Mouse (Mus musculus) liver, adult 2 months (tissue): Measurements from ENCODE around the gene Nob1. TPM values are rescaled to one million over a fixed set of nuclear protein-coding genes. Genes with fewer than 3 reads are reported as not detected.

Source experiments
- DNase-seq: peaks from one replicate; pipeline ENCODE4 v3.0.0-alpha.2; 2011; ENCODE audit warnings: low read depth, low spot score; ENCODE audit errors: extremely low read depth
- H3K27ac ChIP-seq: fragments of 200-500 bp; replicated peaks from 2 replicates; pipeline ENCODE4 v1.5.1; 2012; ENCODE audit warnings: low read depth, mild to moderate bottlenecking, control low read depth, inconsistent platforms, low read length; ENCODE audit not compliant: insufficient read depth
- H3K27me3 ChIP-seq: fragments of 200-500 bp; 2 replicates; pipeline ENCODE4 v1.6.1; 2012; ENCODE audit warnings: mild to moderate bottlenecking, moderate library complexity, low read length, inconsistent platforms; ENCODE audit not compliant: control insufficient read depth, insufficient read depth
- H3K36me3 ChIP-seq: fragments of 200-500 bp; 2 replicates; pipeline ENCODE4 v1.6.1; 2012; ENCODE audit warnings: low read length, inconsistent platforms; ENCODE audit not compliant: control insufficient read depth, insufficient read depth
- H3K4me1 ChIP-seq: fragments of 200-500 bp; 2 replicates; pipeline ENCODE4 v1.6.1; 2011; ENCODE audit warnings: low read length; ENCODE audit not compliant: control insufficient read depth, insufficient read depth
- H3K4me3 ChIP-seq: fragments of 200-500 bp; 2 replicates; pipeline ENCODE4 v1.5.1; 2011; ENCODE audit warnings: low read depth, mild to moderate bottlenecking, control low read depth, low read length, moderate library complexity; ENCODE audit not compliant: insufficient read depth
- H3K79me2 ChIP-seq: fragments of 200-500 bp; 2 replicates; pipeline ENCODE4 v1.6.1; 2012; ENCODE audit warnings: inconsistent platforms, mild to moderate bottlenecking, low read length, moderate library complexity; ENCODE audit not compliant: control insufficient read depth, insufficient read depth
- H3K9ac ChIP-seq: fragments of 200-500 bp; 2 replicates; pipeline ENCODE4 v1.6.1; 2012; ENCODE audit warnings: low read depth, mild to moderate bottlenecking, control low read depth, inconsistent platforms, low read length
- CTCF ChIP-seq: fragments of 200-500 bp; IDR thresholded peaks from 2 replicates; pipeline ENCODE4 v1.5.1; 2011; ENCODE audit warnings: low read depth, low read length, control low read depth
- POLR2A ChIP-seq: fragments of 200-500 bp; IDR thresholded peaks from 2 replicates; pipeline ENCODE4 v1.6.1; 2011; ENCODE audit warnings: low read length, control low read depth; ENCODE audit not compliant: insufficient read depth; ENCODE audit errors: extremely low read depth
- WGBS: fragments of 180-500 bp; shearing (Covaris S2); methylation state at CpG from one replicate; pipeline ENCODE4 v1.1.7; 2018; 5-methylcytosine and 5-hydroxymethylcytosine counted together
- polyA plus RNA-seq: library from polyadenylated mRNA; depleted of rRNA; stranded (reverse); fragments of >200 nt; gene quantifications from 2 replicates; pipeline ENCODE4 v1.2.3, GENCODE M21; 2012
- total RNA-seq: library from RNA; depleted of rRNA; stranded (reverse); fragments of >200 nt; gene quantifications from 2 replicates; pipeline ENCODE4 v1.2.3, GENCODE M21; 2014

The Nob1 gene
- total and polyA plus RNA-seq, 2 experiments: 2.4 to 14.3 TPM

DNA sequence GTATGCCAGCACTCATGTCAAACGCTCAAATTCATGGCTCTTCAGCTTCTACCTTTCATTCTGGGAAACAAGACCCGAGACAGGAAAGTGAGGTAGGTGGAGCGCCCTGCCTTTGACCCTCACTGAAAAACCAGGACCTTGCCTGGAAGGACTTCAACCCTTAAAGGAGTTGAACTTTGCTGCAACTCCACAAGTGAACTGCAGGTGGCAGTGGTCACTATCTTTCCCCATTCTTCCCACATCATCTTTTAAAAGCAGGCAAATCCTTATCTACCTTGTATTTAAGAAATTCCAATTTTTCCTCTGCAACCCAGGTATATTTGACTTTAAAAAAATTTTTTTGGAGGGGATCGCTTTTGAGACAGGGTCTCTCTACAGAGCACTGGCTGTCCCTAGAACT, 13.5 kb downstream of the Nob1 start:
- no peaks in the 10 kb centered on the region for H3K27me3 ChIP-seq
- no peak overlapping the region for H3K27ac ChIP-seq
- 50% methylated on average over 4 of the region's 4 CpGs for WGBS
- TF ChIP-seq CTCF (peak; percentile 37), POLR2A (no peak)
- no peaks in the 10 kb centered on the region for H3K4me1 ChIP-seq
- peak; percentile 50 for DNase-seq
- H3K36me3 ChIP-seq: peaks cover 30% of the 10 kb centered on the region
- no peaks in the 10 kb centered on the region for H3K79me2 ChIP-seq
- no peak overlapping the region for H3K4me3 ChIP-seq
- H3K9ac ChIP-seq: no peak overlapping the region

DNA sequence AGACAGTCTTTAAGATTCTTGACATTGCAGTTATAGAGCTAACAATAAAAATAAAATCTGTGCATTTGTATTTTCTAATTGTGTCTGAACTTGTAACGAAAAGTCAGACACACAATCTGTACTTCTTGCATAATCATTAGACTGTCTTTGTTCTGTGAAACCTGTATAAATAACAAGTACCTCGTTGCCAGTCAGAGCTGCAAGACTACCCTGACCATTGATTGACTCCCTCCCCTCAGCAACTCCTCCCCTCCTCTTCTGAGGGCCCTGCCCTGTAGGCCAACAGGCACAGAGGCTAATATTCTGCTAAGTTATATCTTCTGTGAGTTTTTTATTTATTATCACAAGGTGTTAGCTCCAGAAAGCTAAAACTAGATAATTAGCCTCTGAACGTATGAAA, 18.9 kb downstream of the Nob1 start:
- DNase-seq: peak; percentile 83
- Histone ChIP-seq H3K27ac (no peak overlapping the region), H3K9ac (no peak overlapping the region), H3K4me1 (peaks cover 3% of the 10 kb centered on the region; the same call in 1 of the 2 replicates), H3K79me2 (no peaks in the 10 kb centered on the region), H3K4me3 (no peak overlapping the region), H3K27me3 (no peaks in the 10 kb centered on the region), H3K36me3 (peaks cover 9% of the 10 kb centered on the region)
- TF ChIP-seq POLR2A: no peak
- no peak for TF ChIP-seq CTCF
- 37% methylated on average over 3 of the region's 3 CpGs for WGBS

DNA sequence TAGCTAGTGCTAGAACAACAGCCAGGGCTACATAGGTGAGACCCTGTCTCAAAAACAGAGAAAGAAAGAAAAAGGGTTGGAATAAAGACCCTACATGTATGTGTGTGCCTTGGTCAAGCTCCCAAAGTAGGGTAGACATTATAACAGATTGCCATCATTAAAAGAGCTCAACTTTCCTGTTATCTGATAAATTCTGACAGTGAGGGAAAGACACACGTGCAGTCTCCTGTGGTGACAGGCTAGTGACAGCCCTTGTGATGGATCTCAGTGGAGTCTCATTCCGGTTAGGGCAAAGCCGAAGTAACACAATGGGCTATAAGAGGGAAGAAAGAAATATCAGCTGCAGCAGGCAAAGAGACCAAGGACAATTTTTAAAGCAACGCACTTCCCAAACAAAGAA, 20.8 kb downstream of the Nob1 start:
- no peak overlapping the region for H3K9ac ChIP-seq
- TF ChIP-seq CTCF (no peak), POLR2A (no peak)

DNA sequence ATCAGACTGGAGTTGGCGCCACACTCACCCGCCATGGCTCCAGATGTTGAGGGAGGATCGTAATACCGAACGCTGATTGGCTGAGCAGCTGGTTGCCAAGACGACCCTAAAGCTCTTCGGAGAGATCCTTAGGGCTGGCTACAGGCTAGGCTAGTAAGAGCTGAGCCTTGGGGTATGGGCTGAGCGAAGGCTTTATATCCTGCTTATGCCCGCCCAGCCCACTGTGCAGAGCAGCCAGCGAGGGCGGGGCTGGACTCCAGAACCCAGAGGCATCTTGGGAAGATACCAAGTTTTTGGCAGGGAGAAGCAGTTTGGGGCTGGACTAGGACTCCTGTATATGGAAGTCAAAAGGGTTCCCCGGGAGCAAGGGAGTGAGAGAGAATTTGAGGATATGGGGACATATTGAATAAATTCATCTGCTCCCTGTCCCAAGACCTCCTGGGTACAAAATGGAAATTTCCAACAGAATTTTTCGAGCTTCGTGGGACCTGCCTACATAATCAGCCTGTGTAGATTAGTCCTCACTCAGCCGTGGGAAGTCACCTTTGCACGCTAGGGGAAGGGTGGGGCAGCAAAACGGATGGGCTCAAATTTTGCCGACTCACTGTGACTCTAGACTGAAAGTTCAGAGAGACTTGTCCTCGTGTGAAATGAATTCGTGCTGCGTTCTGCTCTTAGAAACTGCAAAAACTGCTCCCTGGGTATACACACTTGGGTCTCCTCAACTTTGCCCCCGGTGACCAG, 21.6 kb downstream of the Nob1 start, which contains the start of gene Nqo1:
Gene Nqo1 (minus strand): TSS at position 169 of the 744 bp plus-strand sequence.
- H3K27ac ChIP-seq: no peak within 1 kb of the TSS; the same call in 1 of the 2 replicates
- TF ChIP-seq POLR2A: no peak
- peak within 1 kb of the TSS; percentile 55 for H3K4me3 ChIP-seq
- H3K79me2 ChIP-seq: no peaks in the 10 kb centered on the region
- no peaks in the 10 kb centered on the region for H3K27me3 ChIP-seq
- no peaks in the 10 kb centered on the region for H3K36me3 ChIP-seq
- peaks cover 3% of the 10 kb centered on the region; the same call in 1 of the 2 replicates for H3K4me1 ChIP-seq
- DNase-seq: peak; percentile 76
- 18% methylated on average over 22 of the region's 22 CpGs for WGBS
- H3K9ac ChIP-seq: 0 out of 2 replicates have a peak within 1 kb of the TSS, but pooled peaks have one; percentile 14

More for the DNA sequence above, 20.8 kb downstream of the Nob1 start:
- Histone ChIP-seq H3K27me3 (no peaks in the 10 kb centered on the region), H3K4me1 (peaks cover 3% of the 10 kb centered on the region; the same call in 1 of the 2 replicates), H3K36me3 (no peaks in the 10 kb centered on the region), H3K79me2 (no peaks in the 10 kb centered on the region), H3K27ac (no peak overlapping the region), H3K4me3 (no peak overlapping the region)
- 93% methylated on average over 4 of the region's 4 CpGs for WGBS
- no peak for DNase-seq

DNA sequence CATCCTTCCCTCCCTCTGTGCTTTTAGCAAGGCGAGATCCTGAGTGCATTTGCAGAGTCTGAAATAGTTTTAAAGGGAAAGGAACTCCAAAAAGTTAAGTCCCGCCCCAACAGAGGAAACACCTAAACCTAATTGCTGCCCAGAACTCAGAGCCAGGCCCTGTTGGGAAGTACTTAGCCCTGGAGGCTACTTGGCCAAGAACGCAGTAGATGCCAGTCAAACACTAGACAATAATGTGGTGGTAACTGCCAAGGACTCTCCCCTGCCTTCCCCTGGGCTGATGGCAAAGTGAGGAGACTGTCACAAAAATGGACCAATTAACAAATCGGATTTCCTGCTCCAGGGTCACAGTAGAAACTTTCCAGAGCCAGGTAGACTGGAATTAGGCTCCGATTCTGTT, 23.0 kb downstream of the Nob1 start:
- H3K9ac ChIP-seq: no peak overlapping the region
- DNase-seq: no peak
- H3K27ac ChIP-seq: no peak overlapping the region
- TF ChIP-seq CTCF: no peak
- H3K79me2 ChIP-seq: no peaks in the 10 kb centered on the region
- WGBS: 89% methylated on average over 5 of the region's 5 CpGs
- H3K27me3 ChIP-seq: no peaks in the 10 kb centered on the region
- no peak overlapping the region for H3K4me3 ChIP-seq
- no peaks in the 10 kb centered on the region for H3K36me3 ChIP-seq
- H3K4me1 ChIP-seq: peaks cover 3% of the 10 kb centered on the region; the same call in 1 of the 2 replicates

DNA sequence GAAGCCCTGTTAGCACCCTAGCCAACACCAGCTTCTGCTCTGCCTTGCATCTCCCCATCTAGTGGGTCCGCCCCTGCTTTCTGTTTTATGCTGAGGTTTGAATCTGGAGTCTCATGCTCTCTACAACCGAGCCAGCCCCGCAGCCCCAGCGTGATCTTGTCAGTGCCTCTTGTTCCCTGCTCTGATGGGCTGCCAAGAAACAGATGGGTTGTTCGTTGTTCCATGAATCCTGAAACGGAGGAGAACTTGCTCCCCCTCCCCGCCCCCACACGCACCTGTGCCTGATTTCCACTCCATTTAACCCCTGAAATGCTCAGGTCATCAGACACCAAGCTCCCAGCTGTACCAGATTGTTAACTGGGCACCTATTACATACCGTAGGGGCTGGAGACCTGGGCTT, 25.4 kb downstream of the Nob1 start:
- no peak for DNase-seq
- H3K27ac ChIP-seq: no peak overlapping the region
- H3K36me3 ChIP-seq: no peaks in the 10 kb centered on the region
- TF ChIP-seq POLR2A (no peak), CTCF (no peak)
- no peak overlapping the region for H3K4me3 ChIP-seq
- H3K4me1 ChIP-seq: no peaks in the 10 kb centered on the region
- no peak overlapping the region for H3K9ac ChIP-seq
- no peaks in the 10 kb centered on the region for H3K27me3 ChIP-seq
- 55% methylated on average over 9 of the region's 9 CpGs for WGBS
- H3K79me2 ChIP-seq: no peaks in the 10 kb centered on the region
